Mouse (Mus musculus) kidney, adult 9 months (tissue): ENCODE results near the gene Olfr870.
"Not testable (repeated sequence)": the region's sequence is repeated elsewhere in the genome, so short reads cannot be mapped to it uniquely, and the experiment has no call there.

ENCODE experiments used
- DNase-seq: peaks from one replicate; pipeline ENCODE4 v3.0.0; 2022

The Olfr870 gene

DNA sequence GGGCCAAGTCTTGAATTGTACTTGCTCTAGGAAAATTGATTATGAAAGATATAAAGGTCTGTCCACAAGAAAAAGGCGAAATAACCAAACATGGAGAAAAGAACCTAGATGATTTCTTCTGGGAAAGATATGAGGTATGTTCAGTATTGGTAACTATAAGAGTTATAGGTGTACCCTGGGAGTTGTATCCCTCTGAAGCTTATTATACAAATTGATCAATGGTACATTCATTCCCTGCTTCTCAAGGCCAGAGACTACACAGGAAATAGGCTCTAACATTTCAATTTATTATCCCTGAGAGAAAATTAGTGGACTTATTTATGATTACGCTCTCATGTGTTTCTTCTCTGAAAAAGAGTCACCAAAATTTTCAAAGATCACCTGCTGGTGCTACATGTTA is at the start of gene Olfr870:
TSS of gene Olfr870 (minus strand) at position 101 of the 400 bp plus-strand sequence.
- no peak for DNase-seq

DNA sequence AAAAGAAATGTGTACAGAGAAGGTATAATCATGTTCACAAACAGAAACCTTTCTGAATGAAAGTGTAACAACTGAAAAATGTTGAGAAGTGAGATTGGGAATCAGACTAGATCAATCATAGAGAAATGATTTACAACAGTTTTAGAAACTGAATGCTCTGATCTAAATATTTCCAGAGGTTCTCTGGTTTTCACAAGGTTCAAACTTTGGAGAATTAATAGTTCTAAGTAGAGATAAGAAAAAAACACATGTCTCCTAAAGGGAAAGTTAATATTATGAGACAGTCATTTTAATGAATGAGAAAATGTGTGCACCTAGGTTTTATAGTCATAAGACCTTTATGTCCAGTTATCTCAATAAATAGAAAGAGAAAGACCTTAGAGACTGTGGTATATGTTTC is 38.0 kb upstream of the Olfr870 start, which contains the start of gene Olfr871:
TSS of gene Olfr871 (plus strand) at position 301 of the 400 bp plus-strand sequence.
- DNase-seq = no peak

DNA sequence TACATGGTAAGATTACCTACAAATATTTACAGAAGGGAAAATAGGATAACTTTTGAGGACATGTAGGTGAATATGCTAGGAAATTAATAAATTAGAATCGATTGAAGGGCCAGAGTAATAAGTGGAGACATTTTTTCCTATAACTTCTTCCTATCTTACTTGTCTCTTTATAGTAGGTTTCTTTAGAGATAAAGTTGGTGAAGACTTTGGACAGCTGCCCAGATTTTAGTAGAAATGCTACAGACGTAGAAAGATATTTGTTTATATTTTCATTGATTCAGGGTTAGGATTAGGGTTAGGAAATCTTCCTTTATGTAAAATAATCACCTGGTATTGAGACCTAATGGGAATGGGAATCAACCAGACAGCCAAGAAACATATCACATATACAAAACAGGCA is 37.6 kb upstream of the Olfr870 start:
- DNase-seq = no peak

DNA sequence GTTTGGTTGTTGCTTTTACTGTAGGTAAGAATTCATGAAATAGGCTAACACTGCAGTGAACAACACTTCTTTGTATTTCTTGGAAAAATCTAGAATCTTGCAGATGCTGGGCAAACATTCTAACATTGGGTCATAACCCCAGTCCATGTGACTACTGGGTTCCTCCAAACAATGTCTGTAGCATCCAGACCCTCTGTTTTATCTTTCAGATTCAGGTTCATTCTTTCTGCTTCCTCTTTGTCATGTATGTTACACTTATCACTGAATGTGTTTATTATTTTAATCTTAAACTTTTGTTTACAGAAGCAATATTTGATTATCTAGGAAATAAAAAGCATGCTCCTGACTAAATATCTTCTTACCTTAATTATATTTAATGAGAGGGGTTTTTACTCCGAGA is 37.0 kb upstream of the Olfr870 start:
- no peak for DNase-seq

DNA sequence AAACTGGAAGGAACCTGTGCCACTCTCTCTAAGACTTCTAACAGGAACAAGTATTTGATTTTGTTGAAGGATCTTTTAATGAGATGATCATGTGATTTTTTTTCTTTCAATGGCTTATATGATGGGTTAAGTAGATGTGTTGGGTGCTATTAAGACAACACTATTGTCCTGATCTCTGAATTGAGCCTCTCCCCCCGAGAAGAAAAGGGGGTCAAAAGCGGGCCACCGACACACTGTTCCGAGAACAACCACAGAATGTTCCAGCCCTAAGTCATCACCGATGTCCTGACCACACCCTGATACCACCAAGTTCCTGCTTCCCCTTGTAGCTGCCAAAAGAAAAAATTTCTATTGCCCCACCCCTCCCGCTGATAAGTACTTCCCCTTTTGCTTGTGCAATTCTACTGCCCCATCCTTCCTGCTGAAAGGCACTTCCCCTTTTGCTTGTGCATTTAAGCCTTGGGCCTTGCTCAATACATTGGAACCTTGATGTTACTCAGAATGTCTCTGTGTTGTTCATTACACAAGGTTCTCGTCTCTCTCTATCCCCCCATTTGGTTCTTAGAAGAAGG is 29.6 kb upstream of the Olfr870 start:
- not testable (repeated sequence) for DNase-seq

DNA sequence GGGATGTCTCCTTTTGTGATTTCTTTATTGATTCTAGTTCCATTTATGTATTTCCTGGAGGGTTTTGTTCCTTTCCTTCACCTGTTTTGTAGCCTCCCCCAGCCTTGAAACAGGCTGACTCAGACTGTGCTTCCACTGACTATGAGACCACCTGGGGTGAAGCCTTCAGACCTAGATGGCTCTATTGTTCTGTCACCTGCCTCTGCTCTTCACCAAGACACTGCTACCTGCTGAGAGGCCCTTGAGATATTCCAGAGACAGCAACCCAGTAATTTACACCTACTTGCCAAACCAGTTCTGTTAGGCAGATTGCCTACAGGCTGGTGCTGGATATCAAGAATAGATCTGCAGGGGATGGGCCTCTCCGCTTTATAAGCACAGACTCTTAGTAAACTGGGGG is 28.3 kb upstream of the Olfr870 start:
- DNase-seq = no peak

DNA sequence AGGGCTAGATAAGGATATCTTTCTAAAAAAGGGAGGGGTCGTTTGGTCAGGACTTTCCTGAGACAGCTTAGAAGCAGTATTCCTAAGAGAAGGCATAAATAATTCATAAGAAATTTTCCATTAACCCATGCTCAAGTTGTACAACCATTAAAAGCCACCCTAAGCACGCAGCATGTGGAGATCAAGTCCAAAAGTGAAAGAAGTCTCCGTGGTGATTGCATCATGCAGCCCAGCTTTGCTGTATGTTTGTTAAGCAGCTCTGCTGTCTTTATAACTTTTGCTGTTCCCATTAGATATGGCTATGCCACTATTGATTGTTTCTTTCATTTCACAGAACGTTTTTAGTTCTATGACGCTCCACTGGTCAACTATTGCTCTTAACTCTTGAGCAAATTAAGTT is 5.6 kb upstream of the Olfr870 start:
- DNase-seq = no peak

DNA sequence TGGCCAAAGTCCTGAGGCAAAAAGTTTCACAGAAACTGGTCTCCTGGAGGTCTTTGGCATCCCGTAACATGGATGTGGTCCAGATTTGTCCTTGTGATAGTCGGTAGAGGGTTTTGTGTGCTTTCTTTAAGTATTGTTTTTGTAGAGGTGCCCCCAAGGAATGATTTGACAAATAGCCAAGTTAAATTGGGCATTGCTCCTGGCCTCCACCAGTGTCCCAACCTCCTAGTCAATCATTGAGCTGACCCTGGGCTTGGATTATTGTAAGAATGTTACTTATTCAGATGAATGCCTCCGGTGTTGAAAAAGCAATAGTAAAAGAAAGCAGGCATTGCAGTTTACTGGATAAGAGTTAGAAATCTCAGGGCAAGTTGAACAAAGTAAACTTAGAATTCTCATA is 24.2 kb downstream of the Olfr870 start:
- DNase-seq = peak; percentile 82

DNA sequence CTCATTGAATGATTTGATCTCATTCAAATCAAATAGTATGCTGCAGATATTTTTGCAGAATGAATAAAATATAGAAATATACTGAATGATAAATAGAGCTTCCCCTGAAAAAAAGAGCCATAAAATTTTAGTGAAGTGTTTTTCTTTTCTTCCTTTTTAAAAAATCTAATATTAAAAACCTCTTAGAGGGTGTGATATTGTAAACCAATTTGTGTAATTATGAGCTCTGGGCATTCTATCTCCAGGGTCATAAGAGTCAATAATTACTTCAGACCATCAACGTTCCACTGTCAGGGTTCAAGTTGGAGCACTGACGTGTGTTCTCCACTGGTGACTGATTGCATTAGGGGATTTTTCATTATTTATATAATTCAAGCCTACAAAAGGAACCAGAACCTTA is 45.1 kb downstream of the Olfr870 start, which contains the start of gene Olfr869:
TSS of gene Olfr869 (plus strand) at position 301 of the 400 bp plus-strand sequence.
- no peak for DNase-seq
